Mouse (Mus musculus) liver, embryonic 14.5 days (tissue): ENCODE results near the gene Plekha4.

Experiments
- CTCF ChIP-seq: IDR thresholded peaks from 2 replicates; pipeline ENCODE4 v1.5.1; 2016; ENCODE audit warnings: antibody characterized with exemption, low read depth, control low read depth
- EP300 ChIP-seq: IDR thresholded peaks from 2 replicates; pipeline ENCODE4 v1.6.1; 2016; ENCODE audit warnings: antibody characterized with exemption, low read depth

- TF ChIP-seq CTCF, result no peak
- TF ChIP-seq EP300, result no peak
These were observed 39.3 kb downstream of the Plekha4 start for GRCm38 (mm10) chr7:45565446-45565845.
